ENCODE assay signal across 22 mouse cellular contexts in the genomic region with DNA sequence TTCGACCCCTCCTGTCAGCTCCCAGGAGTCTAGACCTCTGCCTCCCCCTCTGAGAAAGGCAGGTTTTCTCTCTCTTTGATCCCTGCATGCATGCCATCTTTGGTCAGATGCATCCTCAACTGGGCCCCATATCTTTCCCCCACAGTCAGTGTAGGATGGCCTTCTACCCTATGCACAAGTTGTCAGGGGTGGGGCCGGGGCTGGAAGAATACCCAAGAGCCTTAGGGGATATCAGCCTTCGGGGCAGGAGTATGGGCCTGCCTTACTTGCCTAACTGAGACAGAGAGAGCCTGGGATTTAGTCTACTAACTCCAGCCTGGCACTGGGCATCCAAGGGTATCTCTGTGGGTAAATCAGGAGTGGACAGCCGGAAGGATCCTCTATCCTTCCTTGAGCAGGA. TPM values are rescaled to one million over a fixed set of nuclear protein-coding genes. Genes with fewer than 3 reads are reported as not detected.
"Had no signal": no experiment of that assay in that cellular context is flagged by ENCODE, and none has a peak within 500 bp of the region (broad histone marks: within the 10 kb centered on the region; RNA-seq: fewer than 3 reads in every experiment).

No protein-coding gene starts in this region.

- H3K4me2 ChIP-seq: limb, embryonic 12.5 days; liver, embryonic 13.5 days; lung, embryonic 15.5 days; midbrain, embryonic 12.5 days had no signal

- H3K27ac ChIP-seq: layer of hippocampus, adult 2 months; limb, embryonic 12.5 days; liver, embryonic 13.5 days; lung, embryonic 15.5 days; macrophage; midbrain, embryonic 12.5 days had no signal

- DNase-seq: kidney, postnatal 10 days; kidney, postnatal 4 days; liver; liver, embryonic 13.5 days; liver, postnatal 0 days; lung, postnatal 14 days; right cerebral cortex, adult 18-20 months; right cerebral cortex, postnatal 25 days; thymus, postnatal 36 days had no signal

- H3K9ac ChIP-seq: limb, embryonic 12.5 days; liver, embryonic 13.5 days; liver, postnatal 0 days; lung, embryonic 15.5 days; midbrain, embryonic 12.5 days had no signal

- H3K4me1 ChIP-seq: limb, embryonic 12.5 days; liver, embryonic 13.5 days; lung, embryonic 15.5 days; megakaryocyte, embryonic 14.5 days had no signal

- H3K27me3 ChIP-seq: lung, embryonic 15.5 days; midbrain, embryonic 12.5 days had no signal

- H3K4me3 ChIP-seq: layer of hippocampus, adult 2 months; limb, embryonic 12.5 days; liver, embryonic 13.5 days; lung, embryonic 15.5 days; megakaryocyte, embryonic 14.5 days; midbrain, embryonic 12.5 days had no signal

- H3K36me3 ChIP-seq: limb, embryonic 12.5 days; liver, embryonic 13.5 days; lung, embryonic 15.5 days; midbrain, embryonic 12.5 days had no signal

- H3K9me3 ChIP-seq: liver, embryonic 13.5 days; lung, embryonic 15.5 days; megakaryocyte, embryonic 14.5 days; midbrain, embryonic 12.5 days had no signal

- ATAC-seq: liver, postnatal 0 days had no signal

RNA-seq across cellular contexts. Expression of gene Kcnk3, which starts 16.0 kb away (rescaled TPM):
- polyA plus RNA-seq: macrophage had no signal

RNA-seq across cellular contexts. Expression of gene Cib4, which starts 58.3 kb away (rescaled TPM):
- total RNA-seq: layer of hippocampus, adult 2 months; layer of hippocampus, postnatal 10 days; left cerebral cortex, postnatal 36 days; midbrain, postnatal 0 days had no signal
- polyA plus RNA-seq: limb, embryonic 12.5 days; liver, embryonic 13.5 days; liver, postnatal 0 days; macrophage; midbrain, embryonic 12.5 days; midbrain, postnatal 0 days; neural tube, embryonic 14.5 days; small intestine, adult 2 months; stomach, embryonic 16.5 days; thymus, postnatal 0 days had no signal
